Mouse (Mus musculus): ENCODE measurements around the gene Slc22a4. TPM values are rescaled to one million over a fixed set of nuclear protein-coding genes. Genes with fewer than 3 reads are reported as not detected.
"Not testable (repeated sequence)": the region's sequence is repeated elsewhere in the genome, so short reads cannot be mapped to it uniquely, and the experiment has no call there.

Slc22a4 gene
- polyA plus RNA-seq, 1 experiment from 2014 or later, result 0.38 TPM

GRCm38 (mm10) chr11:53992264-53992663 is 35.6 kb downstream of the Slc22a4 start:
- Histone ChIP-seq H3K9me3 (ENCODE audit: low read depth, low read length) (no peaks in the 10 kb centered on the region), H3K27ac (ENCODE audit: low read depth) (no peak overlapping the region), H3K36me3 (ENCODE audit: insufficient read depth) (no peaks in the 10 kb centered on the region), H3K9ac (no peak overlapping the region), H3K4me3 (ENCODE audit: low read depth, low read length) (no peak overlapping the region), H3K27me3 (ENCODE audit: insufficient read depth, low read length) (no peaks in the 10 kb centered on the region), H3K4me1 (ENCODE audit: insufficient read depth) (no peaks in the 10 kb centered on the region), H3K4me2 (no peak overlapping the region)
- no peak for TF ChIP-seq CTCF (IDR thresholded peaks at IDR 0.05; ENCODE audit: low read depth)
- 28% methylated on average over 4 of the region's 4 CpGs for WGBS
- DNase-seq (peak; percentile 15), ATAC-seq (ENCODE audit: insufficient read depth) (no peak)

- peak; percentile 9 for DNase-seq
- Histone ChIP-seq H3K4me2 (no peak overlapping the region), H3K36me3 (ENCODE audit: insufficient read depth) (no peaks in the 10 kb centered on the region), H3K27ac (ENCODE audit: low read depth) (no peak overlapping the region), H3K27me3 (ENCODE audit: insufficient read depth, low read length) (no peaks in the 10 kb centered on the region), H3K4me3 (ENCODE audit: low read depth, low read length) (no peak overlapping the region), H3K9me3 (ENCODE audit: low read depth, low read length) (no peaks in the 10 kb centered on the region), H3K4me1 (ENCODE audit: insufficient read depth) (no peaks in the 10 kb centered on the region), H3K9ac (no peak overlapping the region)
- WGBS, result 57% methylated on average over 1 of the region's 1 CpGs
- no peak for ATAC-seq (ENCODE audit: insufficient read depth)
- TF ChIP-seq CTCF (IDR thresholded peaks at IDR 0.05; ENCODE audit: low read depth), result peak; percentile 28; the same call in 1 of the 2 replicates
Measured at GRCm38 (mm10) chr11:53989232-53989631, 38.7 kb downstream of the Slc22a4 start.

- Histone ChIP-seq H3K4me3 (ENCODE audit: low read depth, low read length) (no peak overlapping the region), H3K4me1 (ENCODE audit: insufficient read depth) (no peaks in the 10 kb centered on the region), H3K36me3 (ENCODE audit: insufficient read depth) (no peaks in the 10 kb centered on the region), H3K4me2 (no peak overlapping the region), H3K27ac (ENCODE audit: low read depth) (no peak overlapping the region), H3K27me3 (ENCODE audit: insufficient read depth, low read length) (no peaks in the 10 kb centered on the region), H3K9me3 (ENCODE audit: low read depth, low read length) (no peaks in the 10 kb centered on the region), H3K9ac (no peak overlapping the region)
- DNase-seq, result no peak
- WGBS, result 50% methylated on average over 4 of the region's 4 CpGs
- TF ChIP-seq CTCF (IDR thresholded peaks at IDR 0.05; ENCODE audit: low read depth), result no peak
- ATAC-seq (ENCODE audit: insufficient read depth), result no peak
Measured at GRCm38 (mm10) chr11:53988081-53988480, 39.8 kb downstream of the Slc22a4 start.

GRCm38 (mm10) chr11:53981396-53981795 is 46.5 kb downstream of the Slc22a4 start:
- no peak overlapping the region for H3K4me3 ChIP-seq (ENCODE audit: low read depth, low read length)
- DNase-seq, result no peak
- ATAC-seq (ENCODE audit: insufficient read depth), result no peak
- no peaks in the 10 kb centered on the region for H3K27me3 ChIP-seq (ENCODE audit: insufficient read depth, low read length)
- no peak for TF ChIP-seq CTCF (IDR thresholded peaks at IDR 0.05; ENCODE audit: low read depth)
- 73% methylated on average over 4 of the region's 4 CpGs for WGBS
- no peaks in the 10 kb centered on the region for H3K4me1 ChIP-seq (ENCODE audit: insufficient read depth)
- no peaks in the 10 kb centered on the region for H3K36me3 ChIP-seq (ENCODE audit: insufficient read depth)
- H3K9me3 ChIP-seq (ENCODE audit: low read depth, low read length), result no peaks in the 10 kb centered on the region
- no peak overlapping the region for H3K27ac ChIP-seq (ENCODE audit: low read depth)
- no peak overlapping the region for H3K9ac ChIP-seq
- H3K4me2 ChIP-seq, result no peak overlapping the region

GRCm38 (mm10) chr11:53979788-53980621 is 47.9 kb downstream of the Slc22a4 start, which contains the start of gene Slc22a21:
Slc22a21 (minus strand) TSS chr11:53980332.
- H3K9me3 ChIP-seq (ENCODE audit: low read depth, low read length), result no peaks in the 10 kb centered on the region
- DNase-seq (peak; percentile 93), ATAC-seq (ENCODE audit: insufficient read depth) (peak; percentile 98)
- H3K27me3 ChIP-seq (ENCODE audit: insufficient read depth, low read length), result no peaks in the 10 kb centered on the region
- WGBS, result 2% methylated on average over 73 of the region's 73 CpGs
- H3K4me3 ChIP-seq (ENCODE audit: low read depth, low read length), result peak within 1 kb of the TSS; percentile 58
- TF ChIP-seq CTCF (IDR thresholded peaks at IDR 0.05; ENCODE audit: low read depth), result no peak
- peak within 1 kb of the TSS; percentile 61 for H3K9ac ChIP-seq
- H3K27ac ChIP-seq (ENCODE audit: low read depth), result peak within 1 kb of the TSS; percentile 21; the same call in 1 of the 2 replicates
- no peaks in the 10 kb centered on the region for H3K36me3 ChIP-seq (ENCODE audit: insufficient read depth)
- H3K4me1 ChIP-seq (ENCODE audit: insufficient read depth), result no peaks in the 10 kb centered on the region
- peak within 1 kb of the TSS; percentile 92 for H3K4me2 ChIP-seq

- H3K27ac ChIP-seq (ENCODE audit: low read depth); H3K9me3 ChIP-seq (ENCODE audit: low read depth, low read length); H3K36me3 ChIP-seq (ENCODE audit: insufficient read depth); H3K4me1 ChIP-seq (ENCODE audit: insufficient read depth); H3K27me3 ChIP-seq (ENCODE audit: insufficient read depth, low read length); ATAC-seq (ENCODE audit: insufficient read depth): not testable (repeated sequence)
- DNase-seq, result peak; percentile 40
- 2% methylated on average over 23 of the region's 23 CpGs for WGBS
- Histone ChIP-seq H3K4me2 (peak overlapping the region; percentile 92), H3K9ac (peak overlapping the region; percentile 61), H3K4me3 (ENCODE audit: low read depth, low read length) (peak overlapping the region; percentile 58)
Measured at GRCm38 (mm10) chr11:53979456-53979787, 48.5 kb downstream of the Slc22a4 start.

- DNase-seq (peak; percentile 9), ATAC-seq (ENCODE audit: insufficient read depth) (no peak)
- H3K27me3 ChIP-seq (ENCODE audit: insufficient read depth, low read length), result no peaks in the 10 kb centered on the region
- H3K27ac ChIP-seq (ENCODE audit: low read depth), result no peak overlapping the region
- WGBS, result 71% methylated on average over 3 of the region's 3 CpGs
- no peak overlapping the region for H3K9ac ChIP-seq
- no peak overlapping the region for H3K4me3 ChIP-seq (ENCODE audit: low read depth, low read length)
- no peaks in the 10 kb centered on the region for H3K4me1 ChIP-seq (ENCODE audit: insufficient read depth)
- H3K36me3 ChIP-seq (ENCODE audit: insufficient read depth), result no peaks in the 10 kb centered on the region
- H3K9me3 ChIP-seq (ENCODE audit: low read depth, low read length), result no peaks in the 10 kb centered on the region
- no peak overlapping the region for H3K4me2 ChIP-seq
- TF ChIP-seq CTCF (IDR thresholded peaks at IDR 0.05; ENCODE audit: low read depth), result no peak; the same call in 1 of the 2 replicates
Measured at GRCm38 (mm10) chr11:53977672-53978071, 50.2 kb downstream of the Slc22a4 start.

Data from lung, embryonic 14.5 days (tissue).